Mouse (Mus musculus) brain, embryonic 14.5 days (tissue): ENCODE data around the gene Rbx1. TPM values are rescaled to one million over a fixed set of nuclear protein-coding genes. Genes with fewer than 3 reads are reported as not detected.
"Not testable (repeated sequence)": the region's sequence is repeated elsewhere in the genome, so short reads cannot be mapped to it uniquely, and the experiment has no call there.

Source experiments
- DNase-seq: peaks from one replicate; pipeline ENCODE4 v3.0.0-alpha.2; 2011; ENCODE audit warnings: low read depth
- CTCF ChIP-seq: fragments of 200-500 bp; IDR thresholded peaks from 2 replicates; pipeline ENCODE4 v1.5.1; 2012; ENCODE audit warnings: inconsistent platforms, mild to moderate bottlenecking, moderate library complexity, borderline replicate concordance; ENCODE audit not compliant: insufficient read depth, insufficient read length; ENCODE audit errors: extremely low read depth
- POLR2A ChIP-seq: fragments of 200-500 bp; IDR thresholded peaks from 2 replicates; pipeline ENCODE4 v1.6.1; 2012; ENCODE audit warnings: mild to moderate bottlenecking, inconsistent platforms, borderline replicate concordance; ENCODE audit not compliant: poor library complexity, insufficient read depth, insufficient read length, severe bottlenecking; ENCODE audit errors: extremely low read depth
- polyA plus RNA-seq: library from polyadenylated mRNA; depleted of rRNA; stranded (reverse); fragments of >200 nt; gene quantifications from 2 replicates; pipeline ENCODE4 v1.2.3, GENCODE M21; 2012

Gene Rbx1
- polyA plus RNA-seq, 1 experiment: 197 TPM

GRCm38 (mm10) chr15:81472256-81472655 lies 6.2 kb downstream of the Rbx1 start:
- no peak for DNase-seq
- TF ChIP-seq POLR2A (no peak), CTCF (no peak)

DNA sequence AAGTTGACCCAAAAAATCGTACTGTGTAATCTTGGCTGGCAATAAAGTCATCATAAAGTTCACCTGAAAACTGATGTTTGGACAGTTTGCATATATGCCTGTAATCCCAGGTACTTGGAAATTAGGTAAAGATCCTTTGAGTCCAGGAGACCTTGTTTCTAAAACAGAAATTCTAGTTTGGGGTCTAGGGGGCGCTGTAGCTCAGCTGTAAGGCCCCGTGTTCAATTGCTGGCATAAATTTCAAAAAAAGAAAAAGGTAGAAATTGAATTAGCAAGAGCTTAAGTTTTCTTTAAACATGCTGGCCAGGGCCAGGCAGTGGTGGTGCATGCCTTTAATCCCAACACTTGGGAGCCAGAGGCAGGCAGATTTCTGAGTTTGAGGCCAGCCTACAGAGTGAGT lies 9.6 kb downstream of the Rbx1 start:
- TF ChIP-seq CTCF: peak; percentile 34; the same call in 1 of the 2 replicates
- TF ChIP-seq POLR2A: no peak

GRCm38 (mm10) chr15:81476597-81476996 lies 10.5 kb downstream of the Rbx1 start:
- peak; percentile 51 for DNase-seq
- TF ChIP-seq POLR2A: no peak
- no peak for TF ChIP-seq CTCF

More for the DNA sequence above, 9.6 kb downstream of the Rbx1 start:
- peak; percentile 47 for DNase-seq

- TF ChIP-seq POLR2A: no peak
- TF ChIP-seq CTCF: no peak
- no peak for DNase-seq
These were observed 13.5 kb downstream of the Rbx1 start for GRCm38 (mm10) chr15:81479446-81480213.

DNA sequence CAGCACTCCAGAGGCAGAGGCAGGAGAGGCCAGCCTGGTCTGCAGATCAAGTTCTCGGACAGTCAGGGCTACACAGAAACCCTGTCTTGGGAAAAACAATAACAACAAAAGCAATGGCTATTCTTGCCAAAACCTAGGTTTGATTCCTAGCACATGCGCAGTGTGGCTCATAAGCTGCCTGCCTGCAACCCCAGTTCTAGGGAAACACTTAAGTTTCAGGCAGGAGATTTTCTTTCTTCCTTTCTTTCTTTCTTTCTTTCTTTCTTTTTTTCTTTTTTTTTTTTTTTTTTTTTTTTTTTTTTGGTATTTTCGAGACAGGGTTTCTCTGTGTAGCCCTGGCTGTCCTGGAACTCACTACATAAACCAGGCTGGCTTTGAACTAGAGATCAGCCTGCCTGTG lies 14.2 kb downstream of the Rbx1 start:
- not testable (repeated sequence) for DNase-seq

GRCm38 (mm10) chr15:81480977-81481379 lies 14.9 kb downstream of the Rbx1 start:
- no peak for TF ChIP-seq CTCF
- TF ChIP-seq POLR2A: no peak
- peak; percentile 43 for DNase-seq

GRCm38 (mm10) chr15:81482966-81483365 lies 16.9 kb downstream of the Rbx1 start:
- TF ChIP-seq POLR2A (no peak), CTCF (no peak)
- no peak for DNase-seq

GRCm38 (mm10) chr15:81483691-81484090 lies 17.6 kb downstream of the Rbx1 start:
- no peak for DNase-seq
- no peak for TF ChIP-seq CTCF
- no peak for TF ChIP-seq POLR2A

GRCm38 (mm10) chr15:81485483-81485882 lies 19.4 kb downstream of the Rbx1 start:
- TF ChIP-seq CTCF (no peak), POLR2A (no peak)
- DNase-seq: no peak

DNA sequence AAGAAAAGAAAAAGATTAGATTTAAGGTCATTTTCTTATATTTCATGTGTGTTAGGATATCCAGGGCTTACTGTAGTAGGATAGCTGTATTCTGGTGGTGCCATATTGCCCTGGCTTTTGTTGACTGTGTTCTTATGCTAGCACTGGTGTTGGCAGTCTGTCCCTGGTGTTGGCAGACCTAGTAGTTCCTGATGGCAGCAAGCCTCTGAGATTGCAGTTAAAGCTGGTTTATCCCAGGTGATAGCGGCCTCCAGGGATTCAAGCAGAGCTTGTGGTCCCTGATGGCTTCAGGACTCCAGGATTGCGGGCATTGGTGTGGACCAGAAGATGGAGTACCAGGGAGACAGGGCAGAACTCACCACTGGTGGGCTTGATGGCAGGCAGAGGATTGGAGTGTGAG lies 37.4 kb downstream of the Rbx1 start:
- TF ChIP-seq CTCF: no peak
- no peak for TF ChIP-seq POLR2A
- DNase-seq: no peak

DNA sequence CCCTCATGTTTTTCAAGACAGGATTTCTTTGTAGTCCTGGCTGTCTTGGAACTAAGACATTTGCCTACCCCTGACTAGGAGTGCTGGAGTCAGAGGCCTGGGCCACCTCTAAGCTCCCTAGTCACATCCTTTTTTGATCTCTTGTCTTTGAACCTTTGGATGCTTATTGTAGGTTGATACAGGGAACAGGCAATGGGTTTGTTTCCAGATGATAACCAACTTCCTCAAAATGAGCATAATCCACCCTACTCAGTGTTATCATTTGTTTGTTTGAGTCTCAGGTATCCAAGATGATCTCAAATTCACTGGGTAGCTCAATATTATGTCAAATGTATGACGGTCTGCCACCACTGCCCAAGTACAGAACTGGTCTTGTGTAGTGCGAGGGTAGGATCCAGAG lies 37.9 kb downstream of the Rbx1 start:
- TF ChIP-seq POLR2A (no peak), CTCF (no peak)

GRCm38 (mm10) chr15:81507201-81507600 lies 41.1 kb downstream of the Rbx1 start:
- TF ChIP-seq CTCF (peak; percentile 41; the same call in 1 of the 2 replicates), POLR2A (no peak)
- DNase-seq: no peak

More for the DNA sequence above, 37.9 kb downstream of the Rbx1 start:
- no peak for DNase-seq

- no peak for DNase-seq
- TF ChIP-seq CTCF (no peak), POLR2A (no peak)
These were observed 44.5 kb downstream of the Rbx1 start for GRCm38 (mm10) chr15:81510621-81511020.
